Mouse (Mus musculus) liver, adult 2 months (tissue): ENCODE results near the gene Rps26. TPM values are rescaled to one million over a fixed set of nuclear protein-coding genes. Genes with fewer than 3 reads are reported as not detected.
"Not testable (repeated sequence)": the region's sequence is repeated elsewhere in the genome, so short reads cannot be mapped to it uniquely, and the experiment has no call there.

Experiments used
- DNase-seq: peaks from one replicate; pipeline ENCODE4 v3.0.0-alpha.2; 2011; ENCODE audit warnings: low read depth, low spot score; ENCODE audit errors: extremely low read depth
- H3K27ac ChIP-seq: fragments of 200-500 bp; replicated peaks from 2 replicates; pipeline ENCODE4 v1.5.1; 2012; ENCODE audit warnings: low read depth, mild to moderate bottlenecking, control low read depth, inconsistent platforms, low read length; ENCODE audit not compliant: insufficient read depth
- H3K27me3 ChIP-seq: fragments of 200-500 bp; 2 replicates; pipeline ENCODE4 v1.6.1; 2012; ENCODE audit warnings: mild to moderate bottlenecking, moderate library complexity, low read length, inconsistent platforms; ENCODE audit not compliant: control insufficient read depth, insufficient read depth
- H3K36me3 ChIP-seq: fragments of 200-500 bp; 2 replicates; pipeline ENCODE4 v1.6.1; 2012; ENCODE audit warnings: low read length, inconsistent platforms; ENCODE audit not compliant: control insufficient read depth, insufficient read depth
- H3K4me1 ChIP-seq: fragments of 200-500 bp; 2 replicates; pipeline ENCODE4 v1.6.1; 2011; ENCODE audit warnings: low read length; ENCODE audit not compliant: control insufficient read depth, insufficient read depth
- H3K4me3 ChIP-seq: fragments of 200-500 bp; 2 replicates; pipeline ENCODE4 v1.5.1; 2011; ENCODE audit warnings: low read depth, mild to moderate bottlenecking, control low read depth, low read length, moderate library complexity; ENCODE audit not compliant: insufficient read depth
- H3K79me2 ChIP-seq: fragments of 200-500 bp; 2 replicates; pipeline ENCODE4 v1.6.1; 2012; ENCODE audit warnings: inconsistent platforms, mild to moderate bottlenecking, low read length, moderate library complexity; ENCODE audit not compliant: control insufficient read depth, insufficient read depth
- H3K9ac ChIP-seq: fragments of 200-500 bp; 2 replicates; pipeline ENCODE4 v1.6.1; 2012; ENCODE audit warnings: low read depth, mild to moderate bottlenecking, control low read depth, inconsistent platforms, low read length
- CTCF ChIP-seq: fragments of 200-500 bp; IDR thresholded peaks from 2 replicates; pipeline ENCODE4 v1.5.1; 2011; ENCODE audit warnings: low read depth, low read length, control low read depth
- POLR2A ChIP-seq: fragments of 200-500 bp; IDR thresholded peaks from 2 replicates; pipeline ENCODE4 v1.6.1; 2011; ENCODE audit warnings: low read length, control low read depth; ENCODE audit not compliant: insufficient read depth; ENCODE audit errors: extremely low read depth
- WGBS: fragments of 180-500 bp; shearing (Covaris S2); methylation state at CpG from one replicate; pipeline ENCODE4 v1.1.7; 2018; 5-methylcytosine and 5-hydroxymethylcytosine counted together
- polyA plus RNA-seq: library from polyadenylated mRNA; depleted of rRNA; stranded (reverse); fragments of >200 nt; gene quantifications from 2 replicates; pipeline ENCODE4 v1.2.3, GENCODE M21; 2012
- total RNA-seq: library from RNA; depleted of rRNA; stranded (reverse); fragments of >200 nt; gene quantifications from 2 replicates; pipeline ENCODE4 v1.2.3, GENCODE M21; 2014

Rps26 gene
- total and polyA plus RNA-seq, 2 experiments = 234 to 425 TPM

DNA sequence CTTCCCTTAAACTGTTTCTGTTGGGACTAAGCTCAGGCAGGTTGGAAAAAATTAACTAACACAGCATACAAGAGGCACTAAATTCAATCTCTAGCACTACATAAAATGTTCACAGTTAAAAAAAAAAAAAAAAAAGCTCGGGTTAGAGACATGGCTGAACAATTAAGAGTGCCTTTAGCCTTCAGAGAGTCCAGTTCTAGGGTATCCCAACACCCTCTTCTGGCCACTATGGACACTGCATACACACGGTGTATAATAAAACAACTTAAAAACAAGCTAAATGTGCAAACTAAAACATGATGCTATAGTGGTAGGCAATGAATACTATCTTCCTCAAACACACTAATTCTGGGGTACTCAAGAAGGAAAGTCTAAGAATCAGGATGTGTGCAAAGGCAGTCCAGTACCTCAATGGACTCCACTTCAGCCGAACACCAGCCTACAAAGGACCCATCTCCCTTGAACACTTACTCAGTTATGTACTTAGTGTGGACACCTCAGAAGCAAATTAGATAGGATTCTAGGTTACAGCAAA is 4.5 kb downstream of the Rps26 start:
- Histone ChIP-seq H3K27ac (no peak overlapping the region), H3K4me1 (peaks cover 6% of the 10 kb centered on the region), H3K4me3 (no peak overlapping the region), H3K27me3 (no peaks in the 10 kb centered on the region), H3K36me3 (peaks cover 13% of the 10 kb centered on the region), H3K9ac (no peak overlapping the region), H3K79me2 (peaks cover 6% of the 10 kb centered on the region; the same call in 1 of the 2 replicates)
- DNase-seq = no peak
- no peak for TF ChIP-seq CTCF
- TF ChIP-seq POLR2A = no peak
- WGBS = 78% methylated on average over 3 of the region's 3 CpGs

DNA sequence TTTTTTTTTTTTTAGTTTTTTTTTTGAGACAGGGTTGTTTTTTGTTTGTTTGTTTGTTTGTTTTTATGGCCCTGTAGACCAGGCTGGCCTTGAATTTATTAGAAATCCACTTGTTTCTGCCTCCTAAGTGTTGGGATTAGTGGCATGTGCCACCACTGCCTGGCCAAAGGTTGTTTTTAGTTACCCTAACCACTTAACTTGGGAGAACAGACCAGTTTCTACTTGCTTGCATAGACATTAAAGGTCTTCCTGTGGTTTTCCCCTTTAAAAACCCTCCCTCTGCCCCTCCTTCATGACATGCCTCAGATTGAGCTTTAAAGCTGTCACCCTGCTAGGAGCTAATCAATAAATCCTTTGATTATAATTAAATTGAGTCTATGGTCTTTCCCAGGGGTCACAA is 6.3 kb downstream of the Rps26 start:
- H3K27me3 ChIP-seq = no peaks in the 10 kb centered on the region
- peaks cover 3% of the 10 kb centered on the region for H3K4me1 ChIP-seq
- DNase-seq = no peak
- no peak overlapping the region for H3K9ac ChIP-seq
- no peak overlapping the region for H3K27ac ChIP-seq
- peaks cover 12% of the 10 kb centered on the region for H3K36me3 ChIP-seq
- no peak overlapping the region for H3K4me3 ChIP-seq
- TF ChIP-seq POLR2A = no peak
- no peak for TF ChIP-seq CTCF
- H3K79me2 ChIP-seq = no peaks in the 10 kb centered on the region

DNA sequence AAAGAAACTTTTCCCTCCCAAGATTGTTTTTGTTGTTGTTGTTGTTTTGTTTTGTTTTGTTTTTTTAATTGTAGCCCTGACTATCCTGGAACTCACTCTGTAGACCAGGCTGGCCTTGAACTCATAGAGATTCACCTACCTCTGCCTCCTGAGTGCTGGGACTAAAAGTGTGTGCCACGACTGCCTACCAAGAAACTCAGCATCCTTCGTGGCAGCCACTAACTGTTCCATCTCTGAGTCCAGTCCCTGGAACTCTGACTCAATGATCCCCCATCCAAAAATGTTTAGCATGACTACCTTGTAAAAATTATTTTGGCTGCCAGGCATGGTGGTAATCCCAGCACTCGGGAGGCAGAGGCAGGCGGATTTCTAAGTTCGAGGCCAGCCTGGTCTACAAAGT is 7.4 kb downstream of the Rps26 start:
- H3K4me1 ChIP-seq, H3K27me3 ChIP-seq: not testable (repeated sequence)
- 87% methylated on average over 5 of the region's 5 CpGs for WGBS

DNA sequence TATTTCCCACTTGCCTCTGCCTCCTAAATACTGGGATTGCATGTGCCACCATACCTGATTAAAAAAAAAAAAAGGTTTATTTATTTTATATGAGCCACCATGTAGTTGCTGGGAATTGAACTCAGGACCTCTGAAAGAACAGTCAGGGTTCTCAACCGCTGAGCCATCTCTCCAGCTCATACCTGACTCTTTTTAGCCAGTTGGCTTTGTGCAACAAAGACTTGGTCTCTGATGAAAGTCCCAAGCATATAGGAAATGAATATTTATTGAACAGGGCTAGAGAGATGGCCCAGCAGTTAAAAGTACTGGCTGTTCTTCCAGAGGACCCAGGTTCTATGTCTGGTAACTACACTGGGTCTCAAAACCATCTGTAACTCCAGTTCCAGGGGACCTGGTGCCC is 8.0 kb downstream of the Rps26 start:
- no peak for DNase-seq
- Histone ChIP-seq H3K36me3 (no peaks in the 10 kb centered on the region; the same call in 1 of the 2 replicates), H3K27me3 (no peaks in the 10 kb centered on the region), H3K4me1 (no peaks in the 10 kb centered on the region), H3K79me2 (no peaks in the 10 kb centered on the region), H3K9ac (no peak overlapping the region), H3K27ac (no peak overlapping the region), H3K4me3 (no peak overlapping the region)
- WGBS = 95% methylated on average over 1 of the region's 1 CpGs
- no peak for TF ChIP-seq CTCF
- no peak for TF ChIP-seq POLR2A

More for the DNA sequence above, 7.4 kb downstream of the Rps26 start:
- H3K79me2 ChIP-seq, H3K27ac ChIP-seq, DNase-seq, H3K9ac ChIP-seq, H3K4me3 ChIP-seq, H3K36me3 ChIP-seq: not testable (repeated sequence)

DNA sequence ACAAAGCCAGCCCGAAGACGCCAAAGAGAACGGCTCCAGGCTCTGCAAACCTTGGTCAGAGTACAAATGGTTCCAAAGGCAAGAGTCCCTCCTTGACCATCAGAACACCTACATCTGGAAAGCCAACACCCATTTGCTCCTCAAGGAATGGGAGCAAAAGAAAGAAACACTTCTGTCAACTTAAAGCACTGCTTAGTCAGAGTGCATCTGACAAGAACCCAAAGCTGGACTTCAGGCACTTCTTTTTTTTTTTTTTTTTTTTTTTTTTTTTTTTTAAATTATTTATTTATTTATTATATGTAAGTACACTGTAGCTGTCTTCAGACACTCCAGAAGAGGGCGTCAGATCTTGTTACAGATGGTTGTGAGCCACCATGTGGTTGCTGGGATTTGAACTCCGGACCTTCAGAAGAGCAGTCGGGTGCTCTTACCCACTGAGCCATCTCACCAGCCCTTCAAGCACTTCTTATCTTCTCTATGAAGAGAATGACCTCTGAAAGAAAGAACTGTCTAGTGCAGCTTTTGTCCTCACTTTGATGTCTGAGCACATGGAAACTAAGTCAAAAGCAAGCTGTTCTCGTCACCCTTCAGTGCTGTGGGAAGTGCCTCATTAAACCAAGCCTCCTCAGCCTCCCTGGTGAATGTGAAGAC is 10.6 kb downstream of the Rps26 start:
- H3K79me2 ChIP-seq, H3K4me1 ChIP-seq, H3K27ac ChIP-seq, DNase-seq, H3K9ac ChIP-seq, H3K36me3 ChIP-seq, H3K4me3 ChIP-seq, H3K27me3 ChIP-seq: not testable (repeated sequence)
- 81% methylated on average over 7 of the region's 7 CpGs for WGBS

DNA sequence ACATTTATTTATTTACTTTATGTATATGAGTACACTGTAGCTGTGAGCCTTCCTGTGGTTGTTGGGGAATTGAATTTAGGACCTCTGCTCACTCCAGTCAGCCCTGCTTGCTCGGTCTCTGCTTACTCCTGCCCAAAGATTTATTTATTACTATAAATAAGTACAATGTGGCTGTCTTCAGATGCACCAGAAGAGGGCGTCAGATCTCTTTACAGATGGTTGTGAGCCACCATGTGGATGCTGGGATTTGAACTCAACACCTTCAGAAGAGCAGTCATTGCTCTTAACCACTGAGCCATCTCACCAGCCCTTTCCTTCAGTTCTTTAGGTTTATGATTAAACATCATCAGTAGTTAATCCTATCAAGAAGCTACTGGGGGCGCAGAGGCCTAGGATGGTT is 11.6 kb downstream of the Rps26 start:
- H3K4me1 ChIP-seq = 0 out of 2 replicates have a peak, but pooled peaks cover 2% of the 10 kb centered on the region
- no peak overlapping the region for H3K4me3 ChIP-seq
- no peaks in the 10 kb centered on the region for H3K79me2 ChIP-seq
- TF ChIP-seq POLR2A (no peak), CTCF (0 out of 2 replicates have a peak, but pooled peaks have one; percentile 7)
- H3K27ac ChIP-seq = no peak overlapping the region
- no peak overlapping the region for H3K9ac ChIP-seq
- 62% methylated on average over 3 of the region's 3 CpGs for WGBS
- H3K36me3 ChIP-seq = no peaks in the 10 kb centered on the region
- DNase-seq = no peak
- H3K27me3 ChIP-seq = no peaks in the 10 kb centered on the region

DNA sequence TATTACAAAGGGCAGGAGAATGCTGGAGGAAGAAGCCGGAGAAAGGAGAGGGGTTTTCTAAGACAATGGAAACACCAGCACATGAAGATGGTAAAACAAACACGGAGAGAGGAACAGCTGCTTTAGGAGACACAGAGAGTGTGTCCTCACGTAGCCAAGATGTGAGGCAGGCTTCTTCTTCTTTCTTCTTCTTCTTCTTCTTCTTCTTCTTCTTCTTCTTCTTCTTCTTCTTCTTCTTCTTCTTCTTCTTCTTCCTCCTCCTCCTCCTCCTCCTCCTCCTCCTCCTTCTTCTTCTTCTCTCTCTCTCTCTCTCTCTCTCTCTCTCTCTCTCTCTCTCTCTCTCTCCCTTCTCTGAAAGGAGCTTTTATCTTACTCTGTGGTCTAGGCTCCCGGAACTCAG is 12.7 kb downstream of the Rps26 start:
- 73% methylated on average over 4 of the region's 4 CpGs for WGBS

More for the DNA sequence above, 12.7 kb downstream of the Rps26 start:
- H3K27me3 ChIP-seq, H3K4me3 ChIP-seq, H3K36me3 ChIP-seq, H3K79me2 ChIP-seq, H3K4me1 ChIP-seq, DNase-seq, H3K27ac ChIP-seq, H3K9ac ChIP-seq: not testable (repeated sequence)
